Mouse (Mus musculus) macrophage (primary cell): ENCODE measurements at regions not wholly inside any gene's neighbourhood (a gene's known extent, or its start where the extent isn't known, plus 50 kb on each side); places are given as distances from the start of the nearest gene placed in this dataset.

Source experiments
- H3K27ac ChIP-seq: fragments of 350-480 bp; formaldehyde crosslinking; 2 replicates; pipeline ENCODE4 v1.9.0; 2021
- H3K36me3 ChIP-seq: fragments of 350-480 bp; formaldehyde crosslinking; 2 replicates; pipeline ENCODE4 v1.9.0; 2021; ENCODE audit errors: inconsistent target
- H3K4me3 ChIP-seq: fragments of 350-480 bp; formaldehyde crosslinking; 2 replicates; pipeline ENCODE4 v1.9.0; 2021; ENCODE audit errors: inconsistent target
- H3K79me2 ChIP-seq: fragments of 350-480 bp; formaldehyde crosslinking; 2 replicates; pipeline ENCODE4 v1.9.0; 2021; ENCODE audit errors: inconsistent target
- WGBS: methylation state at CpG from one replicate; pipeline ENCODE4 v1.1.7; 2026; ENCODE audit warnings: inconsistent platforms; ENCODE audit not compliant: missing documents; 5-methylcytosine and 5-hydroxymethylcytosine counted together

DNA sequence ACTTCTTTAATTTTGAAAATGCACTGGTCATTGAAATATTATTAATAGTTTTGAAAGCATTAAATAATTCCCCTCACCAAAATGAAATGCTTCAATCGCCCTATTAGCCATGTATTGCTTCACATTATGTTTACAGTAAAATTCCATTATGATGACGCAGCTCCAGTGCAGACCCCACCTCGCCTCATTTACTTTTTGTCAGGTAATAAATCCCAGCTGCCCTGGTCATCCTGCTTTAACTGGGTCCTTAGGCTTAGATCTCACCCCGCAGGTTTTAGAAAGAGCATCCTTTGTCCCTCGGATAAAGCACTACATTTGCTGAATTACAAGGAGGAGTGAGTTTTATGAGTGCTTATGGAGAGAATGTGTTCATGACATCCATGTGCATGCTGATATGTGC, 2557.0 kb upstream of the Gm7489 start:
- Histone ChIP-seq H3K79me2 (no peaks in the 10 kb centered on the region), H3K27ac (no peak overlapping the region), H3K36me3 (no peaks in the 10 kb centered on the region), H3K4me3 (no peak overlapping the region)
- WGBS, result 89% methylated on average over 5 of the region's 5 CpGs

GRCm38 (mm10) chr15:51336441-51336840, 2548.3 kb upstream of the Gm7489 start:
- Histone ChIP-seq H3K36me3 (no peaks in the 10 kb centered on the region), H3K27ac (no peak overlapping the region), H3K4me3 (no peak overlapping the region), H3K79me2 (no peaks in the 10 kb centered on the region)
- WGBS, result 86% methylated on average over 1 of the region's 1 CpGs

DNA sequence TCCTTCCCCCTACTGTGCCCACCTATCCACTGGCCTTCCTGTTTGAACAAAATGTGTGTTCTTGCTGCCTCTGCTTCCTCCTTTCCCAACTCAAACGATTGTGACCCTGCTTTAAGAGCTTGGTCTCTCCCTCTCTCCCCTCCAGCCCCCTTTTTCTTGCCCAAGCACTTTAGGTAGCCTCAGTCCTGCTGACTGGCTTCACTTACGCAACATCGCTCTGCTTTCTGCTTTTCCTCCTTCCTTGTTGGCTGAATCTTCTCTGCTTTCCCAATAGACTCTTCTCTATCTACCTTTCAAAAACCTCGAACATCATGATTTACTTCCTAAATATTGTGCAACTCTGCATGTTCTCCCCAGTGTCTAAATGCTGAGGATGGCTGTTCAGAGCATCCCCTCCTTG, 2538.4 kb upstream of the Gm7489 start:
- Histone ChIP-seq H3K79me2 (no peaks in the 10 kb centered on the region), H3K27ac (no peak overlapping the region), H3K4me3 (no peak overlapping the region), H3K36me3 (no peaks in the 10 kb centered on the region)
- WGBS, result 44% methylated on average over 4 of the region's 4 CpGs

DNA sequence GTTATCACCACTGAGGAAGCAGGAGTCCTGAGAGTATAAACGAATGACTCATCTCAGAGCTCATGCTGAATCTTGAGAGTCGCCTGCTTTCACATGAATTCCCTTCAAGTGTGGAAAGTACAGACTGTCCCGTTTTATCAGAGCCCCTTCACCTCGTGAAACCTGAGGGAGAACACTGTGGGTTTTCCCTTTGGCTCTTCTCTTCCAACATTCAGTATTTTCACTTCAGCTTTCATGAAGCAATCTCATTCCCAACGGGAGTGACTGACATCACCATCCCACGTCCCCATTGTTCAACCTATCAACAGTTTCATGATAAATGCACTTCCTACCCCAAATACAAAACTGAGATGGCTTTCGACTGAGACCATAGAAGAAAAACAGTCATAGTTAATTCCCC, 2521.3 kb upstream of the Gm7489 start:
- no peaks in the 10 kb centered on the region for H3K36me3 ChIP-seq
- 61% methylated on average over 7 of the region's 7 CpGs for WGBS

DNA sequence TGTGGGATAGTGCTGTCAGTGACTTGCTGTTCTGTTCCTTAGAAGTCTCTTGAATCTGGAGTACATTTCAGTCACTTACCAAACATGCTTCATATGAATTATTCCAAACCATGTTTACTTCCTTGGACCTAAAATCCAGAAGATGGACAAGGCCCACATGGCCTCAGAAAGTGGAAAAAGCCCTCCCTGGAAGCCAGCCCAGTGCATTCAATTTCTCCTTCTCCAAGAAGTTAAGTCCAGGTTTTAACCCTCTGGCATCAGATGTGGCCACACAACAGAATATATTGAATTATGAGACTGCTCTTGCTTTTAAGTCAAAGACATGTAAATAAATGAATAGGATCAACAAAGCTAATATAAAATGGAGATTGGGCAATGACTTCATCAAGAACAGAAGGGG, 2513.5 kb upstream of the Gm7489 start:
- Histone ChIP-seq H3K36me3 (no peaks in the 10 kb centered on the region), H3K27ac (no peak overlapping the region), H3K4me3 (no peak overlapping the region), H3K79me2 (no peaks in the 10 kb centered on the region)

More for the DNA sequence above, 2521.3 kb upstream of the Gm7489 start:
- Histone ChIP-seq H3K79me2 (no peaks in the 10 kb centered on the region), H3K27ac (no peak overlapping the region), H3K4me3 (no peak overlapping the region)

- H3K27ac ChIP-seq, result no peak overlapping the region
- H3K79me2 ChIP-seq, result no peaks in the 10 kb centered on the region
- no peak overlapping the region for H3K4me3 ChIP-seq
- no peaks in the 10 kb centered on the region for H3K36me3 ChIP-seq
- WGBS, result 93% methylated on average over 2 of the region's 2 CpGs
These were observed 2494.3 kb upstream of the Gm7489 start for GRCm38 (mm10) chr15:51390383-51390782.

DNA sequence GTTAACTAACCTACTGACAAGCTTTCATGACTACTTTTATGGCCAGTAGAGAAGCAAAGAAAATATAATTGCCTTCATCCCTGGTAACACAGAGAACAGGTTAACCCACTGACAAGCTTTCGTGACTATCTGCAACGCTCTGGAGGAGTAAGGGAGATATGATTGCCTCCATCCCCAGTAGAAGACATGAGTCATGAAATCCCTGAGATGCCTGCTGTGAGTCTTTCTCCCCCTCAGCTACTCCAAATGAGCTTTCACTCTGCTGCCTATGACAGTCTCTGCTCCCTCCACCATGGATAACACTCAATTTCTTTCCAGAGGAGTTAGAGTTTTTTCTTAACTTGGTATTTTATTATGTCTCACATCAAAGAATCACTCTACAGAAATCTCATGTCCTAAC, 2493.4 kb upstream of the Gm7489 start:
- no peaks in the 10 kb centered on the region for H3K79me2 ChIP-seq
- H3K4me3 ChIP-seq, result no peak overlapping the region
- H3K36me3 ChIP-seq, result no peaks in the 10 kb centered on the region
- H3K27ac ChIP-seq, result no peak overlapping the region
- WGBS, result 100% methylated on average over 2 of the region's 2 CpGs

- no peak overlapping the region for H3K27ac ChIP-seq
- H3K79me2 ChIP-seq, result no peaks in the 10 kb centered on the region
- WGBS, result 78% methylated on average over 7 of the region's 7 CpGs
These were observed 2492.0 kb upstream of the Gm7489 start for GRCm38 (mm10) chr15:51392449-51393405.

GRCm38 (mm10) chr15:51395961-51396360, 2488.7 kb upstream of the Gm7489 start:
- H3K79me2 ChIP-seq, result no peaks in the 10 kb centered on the region
- H3K27ac ChIP-seq, result no peak overlapping the region
- no peaks in the 10 kb centered on the region for H3K36me3 ChIP-seq
- H3K4me3 ChIP-seq, result no peak overlapping the region
- WGBS, result 93% methylated on average over 8 of the region's 8 CpGs

More at GRCm38 (mm10) chr15:51392449-51393405, 2492.0 kb upstream of the Gm7489 start:
- Histone ChIP-seq H3K4me3 (no peak overlapping the region), H3K36me3 (no peaks in the 10 kb centered on the region)

GRCm38 (mm10) chr15:51403581-51403980, 2481.1 kb upstream of the Gm7489 start:
- WGBS, result 93% methylated on average over 3 of the region's 3 CpGs
- no peaks in the 10 kb centered on the region for H3K79me2 ChIP-seq
- H3K4me3 ChIP-seq, result no peak overlapping the region
- no peaks in the 10 kb centered on the region for H3K36me3 ChIP-seq
- H3K27ac ChIP-seq, result no peak overlapping the region

DNA sequence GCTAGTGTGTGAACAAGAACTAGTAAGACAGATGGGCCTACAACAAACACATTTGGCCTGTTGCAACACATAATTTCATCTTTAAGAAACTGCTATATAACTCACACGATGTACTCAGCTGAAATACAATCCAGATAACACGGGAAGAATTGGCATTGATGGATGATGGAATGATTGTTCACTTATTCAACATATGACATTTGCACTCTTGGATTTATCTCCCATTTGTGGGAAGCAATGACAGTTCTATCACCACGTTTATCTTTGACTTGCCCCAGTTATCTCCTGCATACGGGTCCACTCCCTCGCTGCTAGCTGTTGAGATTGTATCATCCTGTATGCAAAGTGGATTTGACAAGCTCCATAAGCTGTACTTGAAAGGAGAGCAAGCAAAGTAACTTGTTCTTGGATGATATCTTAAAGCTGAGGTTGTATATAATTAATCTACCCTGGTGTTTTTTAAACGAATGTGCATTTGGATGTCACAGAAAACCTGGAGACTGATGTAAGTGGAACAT, 2474.9 kb upstream of the Gm7489 start:
- Histone ChIP-seq H3K27ac (no peak overlapping the region), H3K79me2 (no peaks in the 10 kb centered on the region), H3K4me3 (no peak overlapping the region), H3K36me3 (no peaks in the 10 kb centered on the region)
- WGBS, result 86% methylated on average over 6 of the region's 6 CpGs

DNA sequence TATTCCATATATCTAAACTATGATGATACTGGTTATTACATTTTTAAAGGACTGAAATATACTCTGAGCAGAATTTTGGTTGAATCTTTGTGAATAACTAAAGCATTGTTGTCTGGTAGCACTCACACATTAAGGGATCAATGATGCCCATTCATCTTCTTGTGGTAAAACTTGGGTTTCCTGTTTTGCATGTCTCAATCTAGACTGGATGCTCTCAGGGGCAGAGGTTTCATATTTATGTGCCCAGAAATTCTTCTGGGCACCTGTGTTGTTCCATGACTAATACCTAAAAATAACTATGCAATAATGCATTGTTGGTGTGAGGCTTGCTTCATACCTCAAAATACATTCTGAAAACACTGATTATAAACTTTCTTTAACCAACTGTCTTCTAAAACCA, 2472.7 kb upstream of the Gm7489 start:
- no peaks in the 10 kb centered on the region for H3K36me3 ChIP-seq
- H3K27ac ChIP-seq, result no peak overlapping the region
- H3K79me2 ChIP-seq, result no peaks in the 10 kb centered on the region
- H3K4me3 ChIP-seq, result no peak overlapping the region

DNA sequence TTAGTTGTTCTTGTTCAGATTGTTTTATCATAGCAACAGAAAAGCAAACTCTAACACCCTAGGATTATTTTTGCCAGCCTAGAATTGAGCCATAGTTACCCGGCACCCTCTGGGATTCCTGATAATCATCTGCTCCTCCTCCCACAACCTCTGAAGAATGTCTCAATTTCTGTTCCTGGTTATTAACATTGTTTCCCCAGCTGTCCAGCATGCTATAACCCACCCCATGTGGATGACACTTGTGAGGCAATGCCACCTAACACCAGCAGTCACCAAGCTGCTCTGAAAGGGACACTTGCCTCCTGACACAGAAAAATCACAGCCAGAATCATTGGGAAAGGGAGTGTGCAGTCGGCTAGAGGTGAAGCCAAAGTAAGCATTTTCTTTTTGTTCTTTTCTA, 2442.1 kb upstream of the Gm7489 start:
- no peak overlapping the region for H3K4me3 ChIP-seq
- H3K36me3 ChIP-seq, result no peaks in the 10 kb centered on the region
- H3K27ac ChIP-seq, result no peak overlapping the region
- no peaks in the 10 kb centered on the region for H3K79me2 ChIP-seq
- 91% methylated on average over 2 of the region's 2 CpGs for WGBS

GRCm38 (mm10) chr15:51469895-51470294, 2414.8 kb upstream of the Gm7489 start:
- Histone ChIP-seq H3K36me3 (no peaks in the 10 kb centered on the region), H3K79me2 (no peaks in the 10 kb centered on the region), H3K4me3 (no peak overlapping the region), H3K27ac (no peak overlapping the region)
- 88% methylated on average over 3 of the region's 3 CpGs for WGBS

- H3K36me3 ChIP-seq, result no peaks in the 10 kb centered on the region
- no peaks in the 10 kb centered on the region for H3K79me2 ChIP-seq
- no peak overlapping the region for H3K4me3 ChIP-seq
- no peak overlapping the region for H3K27ac ChIP-seq
- whole genome bisulfite sequencing, result 75% methylated on average over 1 of the region's 1 CpGs
These were observed 2413.6 kb upstream of the Gm7489 start for GRCm38 (mm10) chr15:51471143-51471542.
